8 mouse cellular contexts compared by ENCODE assay signal in the genomic region with DNA sequence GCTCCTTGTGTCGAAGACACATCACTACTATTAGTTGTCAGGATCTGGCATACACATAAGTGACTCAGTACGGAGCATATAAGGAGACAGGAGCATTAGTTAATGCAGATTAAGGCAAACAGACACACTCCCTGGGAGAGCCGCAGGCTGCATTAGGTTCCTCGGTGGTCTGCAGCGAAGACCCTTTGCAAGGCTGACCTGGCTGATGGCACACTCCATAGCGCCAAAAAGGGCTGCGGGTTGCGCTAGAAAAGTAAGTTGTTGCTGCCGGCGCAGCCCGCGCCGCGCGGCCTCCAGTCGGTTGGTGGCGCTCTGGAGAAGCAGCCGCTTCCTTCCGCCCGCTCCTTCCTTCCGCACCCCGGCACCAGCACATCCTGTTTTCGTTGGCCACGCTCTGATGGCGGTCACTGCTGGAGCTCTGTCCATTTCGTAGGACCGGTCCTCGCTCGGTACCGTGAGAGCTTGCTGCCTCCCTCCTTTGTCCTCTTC. TPM values are rescaled to one million over a fixed set of nuclear protein-coding genes. Genes with fewer than 3 reads are reported as not detected.
DNase-seq lines count a peak whose midpoint lies in the region; ATAC-seq and TF ChIP-seq lines count a peak whose summit lies in the region.

A gene (plus strand): TSS at position 389 of the 489 bp plus-strand sequence.

- peaks cover 44% of the 10 kb centered on the region for H3K36me3 ChIP-seq in embryonic facial prominence, embryonic 14.5 days (ENCODE audit: control insufficient read depth, insufficient read depth, low read length)
- H3K36me3 ChIP-seq in heart, adult 2 months (ENCODE audit: control insufficient read depth, insufficient read depth, low read length) = no peaks in the 10 kb centered on the region; the same call in 1 of the 2 replicates
- H3K36me3 ChIP-seq in limb, embryonic 15.5 days = peaks cover 56% of the 10 kb centered on the region

- DNase-seq in 3T3-L1 (ENCODE audit: low read depth, low spot score) = peak; percentile 85
- peak; percentile 79 to 87 for DNase-seq in adrenal gland, postnatal 4 days (ENCODE audit: low spot score in 2 of 2)
- DNase-seq in embryonic facial prominence, embryonic 14.5 days (ENCODE audit: low spot score) = peak; percentile 91
- DNase-seq in heart, adult 2 months = peak; percentile 91 to 95
- DNase-seq in kidney, adult 9 months = peak; percentile 86
- DNase-seq in monocyte, adult 2 months (ENCODE audit: low read depth in 1 of 2, low spot score in 2 of 2) = peak; percentile 66 to 82
- peak; percentile 84 to 86 for DNase-seq in spleen, postnatal 36 days (ENCODE audit: low spot score in 2 of 2)

- H3K9me3 ChIP-seq in embryonic facial prominence, embryonic 14.5 days (ENCODE audit: control insufficient read depth, low read length) = no peaks in the 10 kb centered on the region
- no peaks in the 10 kb centered on the region for H3K9me3 ChIP-seq in limb, embryonic 15.5 days

- H3K79me2 ChIP-seq in heart, adult 2 months (replicated peaks; ENCODE audit: control insufficient read depth, insufficient read depth, low read length) = peaks cover 3% of the 10 kb centered on the region

- ATAC-seq in embryonic facial prominence, embryonic 14.5 days (ENCODE audit: low read depth) = peak; percentile 95
- peak; percentile 78; the same call in 1 of the 2 replicates for ATAC-seq in limb, embryonic 15.5 days (ENCODE audit: insufficient number of reproducible peaks, low FRiP score, low TSS enrichment, low read depth)

- peak within 1 kb of the TSS; percentile 84 for H3K9ac ChIP-seq in embryonic facial prominence, embryonic 14.5 days (ENCODE audit: low read depth, low read length)
- H3K9ac ChIP-seq in heart, adult 2 months (ENCODE audit: low read depth, low read length) = peak within 1 kb of the TSS; percentile 93
- peak within 1 kb of the TSS; percentile 93 for H3K9ac ChIP-seq in limb, embryonic 15.5 days

- no peak; the same call in 1 of the 2 replicates for TF ChIP-seq CTCF in heart, adult 2 months (IDR thresholded peaks at IDR 0.05)

- H3K4me2 ChIP-seq in embryonic facial prominence, embryonic 14.5 days (ENCODE audit: low read depth, low read length) = peak within 1 kb of the TSS; percentile 82
- peak within 1 kb of the TSS; percentile 69 for H3K4me2 ChIP-seq in limb, embryonic 15.5 days

- TF ChIP-seq POLR2A in heart, adult 2 months (IDR thresholded peaks at IDR 0.05; ENCODE audit: insufficient read depth, low read depth, low read length) = peak; percentile 91

- H3K27me3 ChIP-seq in embryonic facial prominence, embryonic 14.5 days (replicated peaks; ENCODE audit: control insufficient read depth, insufficient read depth, low read length) = no peaks in the 10 kb centered on the region
- H3K27me3 ChIP-seq in heart, adult 2 months (ENCODE audit: control insufficient read depth, insufficient read depth, low read length) = no peaks in the 10 kb centered on the region
- H3K27me3 ChIP-seq in limb, embryonic 15.5 days = no peaks in the 10 kb centered on the region

- 4% methylated on average over 30 of the region's 30 CpGs for WGBS in embryonic facial prominence, embryonic 14.5 days
- WGBS in heart, adult 2 months = 3% methylated on average over 30 of the region's 30 CpGs
- 6% methylated on average over 30 of the region's 30 CpGs for WGBS in limb, embryonic 15.5 days

- peak within 1 kb of the TSS; percentile 78 for H3K4me3 ChIP-seq in embryonic facial prominence, embryonic 14.5 days (ENCODE audit: low read depth, low read length)
- H3K4me3 ChIP-seq in heart, adult 2 months = peak within 1 kb of the TSS; percentile 90
- H3K4me3 ChIP-seq in limb, embryonic 15.5 days = peak within 1 kb of the TSS; percentile 98

- peak; percentile 81; the same call in 1 of the 2 replicates for TF ChIP-seq EP300 in heart, adult 2 months (IDR thresholded peaks at IDR 0.05; ENCODE audit: insufficient read depth, low read depth, low read length)

- no peak within 1 kb of the TSS for H3K27ac ChIP-seq in embryonic facial prominence, embryonic 14.5 days (replicated peaks; ENCODE audit: low read depth, low read length)
- peak within 1 kb of the TSS; percentile 76 for H3K27ac ChIP-seq in heart, adult 2 months
- H3K27ac ChIP-seq in limb, embryonic 15.5 days = no peak within 1 kb of the TSS

- intact Hi-C loops in heart, adult 2 months (cut with DNase I) = loop anchor here (2.0 kb wide), 1 partner anchor 64 kb away; a partner anchor contains a TSS

- peaks cover 8% of the 10 kb centered on the region for H3K4me1 ChIP-seq in embryonic facial prominence, embryonic 14.5 days (ENCODE audit: control insufficient read depth, insufficient read depth, low read length)
- H3K4me1 ChIP-seq in heart, adult 2 months (ENCODE audit: control insufficient read depth, insufficient read depth, low read length) = peaks cover 1% of the 10 kb centered on the region
- H3K4me1 ChIP-seq in limb, embryonic 15.5 days = peaks cover 15% of the 10 kb centered on the region

RNA-seq across cellular contexts. Expression of the gene that starts here (rescaled TPM):
- 10 to 100 TPM; 57.1 to 57.2 TPM for total RNA-seq in adrenal gland, postnatal 4 days (2021)
- polyA plus RNA-seq in embryonic facial prominence, embryonic 14.5 days (2014; fragmentation: Nextera tagmentation; extraction: Ambion mirVana) = 32.0 and 38.7 TPM in 2 replicates
- 10 to 100 TPM; 20.8 to 21.1 TPM for total RNA-seq in heart, adult 2 months (2021)
- polyA plus RNA-seq in heart, adult 2 months (2012; rRNA removed) = 7.9 and 14.8 TPM in 2 replicates
- 30.7 and 33.4 TPM in 2 replicates for polyA plus RNA-seq in limb, embryonic 15.5 days (2015; fragmentation: Nextera tagmentation; extraction: Ambion mirVana)
